Mouse (Mus musculus) forebrain, postnatal 0 days (tissue): ENCODE data around the gene Cxcl5. TPM values are rescaled to one million over a fixed set of nuclear protein-coding genes. Genes with fewer than 3 reads are reported as not detected.

Experiments used
- ATAC-seq: fragments of 200-750 bp; cut with Nextera tagmentation; 2 replicates; pipeline ENCODE4 v1.8.0; 2017; ENCODE audit warnings: mild to moderate bottlenecking, moderate library complexity
- DNase-seq: peaks from one replicate; pipeline ENCODE4 v3.0.0-alpha.2; 2015
- H3K27ac ChIP-seq: fragments of 300-500 bp; sonication (generic); 2 replicates; pipeline ENCODE4 v1.5.1; 2014; ENCODE audit warnings: low read depth, mild to moderate bottlenecking, antibody characterized with exemption, low read length, moderate library complexity, mixed read lengths
- H3K27me3 ChIP-seq: fragments of 300-500 bp; sonication (generic); 2 replicates; pipeline ENCODE4 v1.6.1; 2014; ENCODE audit warnings: mild to moderate bottlenecking, low read length, mixed read lengths; ENCODE audit not compliant: insufficient read depth
- H3K36me3 ChIP-seq: fragments of 300-500 bp; sonication (generic); 2 replicates; pipeline ENCODE4 v1.6.1; 2014; ENCODE audit warnings: mild to moderate bottlenecking, moderate library complexity; ENCODE audit not compliant: insufficient read depth
- H3K4me1 ChIP-seq: fragments of 300-500 bp; sonication (generic); 2 replicates; pipeline ENCODE4 v1.6.1; 2014; ENCODE audit warnings: antibody characterized with exemption; ENCODE audit not compliant: insufficient read depth
- H3K4me2 ChIP-seq: fragments of 300-500 bp; sonication (generic); 2 replicates; pipeline ENCODE4 v1.6.1; 2014; ENCODE audit warnings: low read depth, mild to moderate bottlenecking, moderate library complexity
- H3K4me3 ChIP-seq: fragments of 300-500 bp; sonication (generic); 2 replicates; pipeline ENCODE4 v1.5.1; 2014; ENCODE audit warnings: low read depth, low read length, mixed read lengths
- H3K9ac ChIP-seq: fragments of 300-500 bp; sonication (generic); 2 replicates; pipeline ENCODE4 v1.6.1; 2014; ENCODE audit warnings: mild to moderate bottlenecking
- H3K9me3 ChIP-seq: fragments of 300-500 bp; sonication (generic); 2 replicates; pipeline ENCODE4 v1.6.1; 2016; ENCODE audit warnings: low read length
- CTCF ChIP-seq: sonication (generic); IDR thresholded peaks from 2 replicates; pipeline ENCODE4 v1.5.1; 2016; ENCODE audit warnings: antibody characterized with exemption, control low read depth, low read depth
- WGBS: fragments of 180-500 bp; shearing (Covaris S2); extraction: QIAGEN DNeasy Blood & Tissue Kit; methylation state at CpG from one replicate; pipeline ENCODE4 v1.1.7; 2014; 5-methylcytosine and 5-hydroxymethylcytosine counted together
- polyA plus RNA-seq: library from polyadenylated mRNA; unstranded; fragments of >200 nt; fragmentation: Nextera tagmentation; extraction: Ambion mirVana; gene quantifications from 2 replicates; pipeline ENCODE4 v1.2.1, GENCODE M21; 2015
- total RNA-seq: library from RNA; depleted of rRNA; stranded (reverse); fragments of >200 nt; gene quantifications from 2 replicates; pipeline ENCODE4 v1.2.3, GENCODE M21; 2014

Cxcl5 gene
- total and polyA plus RNA-seq, 2 experiments from 2014 or later: 0.14 to 0.30 TPM

- Histone ChIP-seq H3K4me2 (no peak overlapping the region), H3K27me3 (no peaks in the 10 kb centered on the region; the same call in 1 of the 2 replicates), H3K9ac (no peak overlapping the region), H3K4me3 (no peak overlapping the region), H3K27ac (no peak overlapping the region), H3K36me3 (no peaks in the 10 kb centered on the region), H3K4me1 (no peaks in the 10 kb centered on the region), H3K9me3 (no peaks in the 10 kb centered on the region)
- 79% methylated on average over 8 of the region's 8 CpGs for WGBS
- ATAC-seq (no peak), DNase-seq (no peak)
- TF ChIP-seq CTCF: no peak
Measured at GRCm38 (mm10) chr5:90765821-90766606, 6.9 kb downstream of the Cxcl5 start.

GRCm38 (mm10) chr5:90768218-90768617 lies 9.1 kb downstream of the Cxcl5 start, which contains the start of gene Ppbp:
TSS of gene Ppbp (plus strand) at chr5:90768518.
- DNase-seq (no peak), ATAC-seq (no peak)
- Histone ChIP-seq H3K9ac (no peak within 1 kb of the TSS), H3K4me2 (no peak within 1 kb of the TSS), H3K9me3 (no peaks in the 10 kb centered on the region), H3K27ac (no peak within 1 kb of the TSS), H3K36me3 (no peaks in the 10 kb centered on the region), H3K4me3 (no peak within 1 kb of the TSS), H3K27me3 (no peaks in the 10 kb centered on the region), H3K4me1 (no peaks in the 10 kb centered on the region)
- 72% methylated on average over 3 of the region's 3 CpGs for WGBS
- TF ChIP-seq CTCF: no peak

GRCm38 (mm10) chr5:90771369-90771768 lies 12.2 kb downstream of the Cxcl5 start:
- H3K4me2 ChIP-seq: no peak overlapping the region
- no peak for TF ChIP-seq CTCF
- 71% methylated on average over 3 of the region's 3 CpGs for WGBS
- H3K36me3 ChIP-seq: no peaks in the 10 kb centered on the region
- H3K27ac ChIP-seq: no peak overlapping the region
- no peak overlapping the region for H3K9ac ChIP-seq
- ATAC-seq: no peak
- H3K9me3 ChIP-seq: no peaks in the 10 kb centered on the region
- H3K4me1 ChIP-seq: no peaks in the 10 kb centered on the region
- DNase-seq: no peak
- H3K4me3 ChIP-seq: no peak overlapping the region
- H3K27me3 ChIP-seq: no peaks in the 10 kb centered on the region

GRCm38 (mm10) chr5:90771880-90772653 lies 12.9 kb downstream of the Cxcl5 start, which contains the start of gene Pf4:
TSS of gene Pf4 (plus strand) at chr5:90772435.
- ATAC-seq (no peak), DNase-seq (no peak)
- no peak for TF ChIP-seq CTCF
- Histone ChIP-seq H3K27me3 (no peaks in the 10 kb centered on the region), H3K4me2 (no peak within 1 kb of the TSS), H3K36me3 (no peaks in the 10 kb centered on the region), H3K27ac (no peak within 1 kb of the TSS), H3K9me3 (no peaks in the 10 kb centered on the region), H3K4me1 (no peaks in the 10 kb centered on the region), H3K4me3 (no peak within 1 kb of the TSS), H3K9ac (no peak within 1 kb of the TSS)
- 91% methylated on average over 16 of the region's 16 CpGs for WGBS

DNA sequence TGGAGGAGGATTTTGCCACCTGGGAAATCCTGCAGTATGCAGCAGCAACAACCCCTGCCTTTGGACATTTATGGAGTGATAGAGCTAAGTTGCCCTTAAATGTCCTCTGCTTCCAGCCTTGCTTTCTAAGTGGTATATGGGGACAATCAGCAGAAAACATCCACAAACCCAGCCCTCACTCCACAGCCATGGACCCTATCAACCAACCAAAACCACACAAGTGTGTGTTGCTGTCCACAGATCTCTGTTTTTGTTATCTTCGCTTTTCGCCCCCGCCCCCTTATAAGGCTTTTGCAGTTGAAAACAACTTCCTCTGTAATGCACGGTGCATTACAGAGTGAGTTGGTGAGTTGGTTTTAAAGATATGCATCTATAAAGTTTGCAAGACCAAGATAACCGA lies 16.4 kb downstream of the Cxcl5 start:
- no peaks in the 10 kb centered on the region for H3K27me3 ChIP-seq
- WGBS: 93% methylated on average over 5 of the region's 5 CpGs
- TF ChIP-seq CTCF: no peak

GRCm38 (mm10) chr5:90777621-90778020 lies 18.5 kb downstream of the Cxcl5 start:
- no peaks in the 10 kb centered on the region for H3K9me3 ChIP-seq
- TF ChIP-seq CTCF: no peak
- ATAC-seq (no peak), DNase-seq (no peak)
- no peaks in the 10 kb centered on the region for H3K4me1 ChIP-seq
- H3K27ac ChIP-seq: no peak overlapping the region
- H3K27me3 ChIP-seq: no peaks in the 10 kb centered on the region
- no peak overlapping the region for H3K9ac ChIP-seq
- WGBS: 60% methylated on average over 10 of the region's 10 CpGs
- H3K36me3 ChIP-seq: no peaks in the 10 kb centered on the region
- no peak overlapping the region for H3K4me2 ChIP-seq
- no peak overlapping the region for H3K4me3 ChIP-seq

More for the DNA sequence above, 16.4 kb downstream of the Cxcl5 start:
- no peak overlapping the region for H3K4me2 ChIP-seq
- no peaks in the 10 kb centered on the region for H3K9me3 ChIP-seq
- no peak overlapping the region for H3K4me3 ChIP-seq
- H3K4me1 ChIP-seq: no peaks in the 10 kb centered on the region
- no peak overlapping the region for H3K9ac ChIP-seq
- ATAC-seq (no peak), DNase-seq (no peak)
- no peak overlapping the region for H3K27ac ChIP-seq
- no peaks in the 10 kb centered on the region for H3K36me3 ChIP-seq

DNA sequence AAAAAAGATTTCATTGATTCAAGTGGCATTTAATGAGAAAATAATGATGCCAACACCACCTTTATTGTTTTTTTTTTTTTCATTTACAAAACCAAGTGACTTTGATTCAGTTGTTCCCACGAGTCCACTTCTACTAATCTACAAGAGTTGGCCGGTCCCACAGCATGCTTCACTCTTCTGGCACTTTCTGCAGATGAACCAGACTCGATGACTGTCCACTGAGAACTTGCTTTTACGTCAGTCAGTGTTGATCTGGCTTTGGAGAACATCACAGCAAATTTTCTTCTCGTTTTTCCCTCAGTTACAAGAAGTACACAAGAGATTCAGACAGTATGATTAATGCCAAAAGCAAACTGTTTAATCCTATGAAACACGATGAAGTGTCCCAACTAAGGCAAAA lies 19.7 kb downstream of the Cxcl5 start:
- ATAC-seq: no peak
- no peak overlapping the region for H3K4me3 ChIP-seq
- H3K4me2 ChIP-seq: no peak overlapping the region
- no peaks in the 10 kb centered on the region for H3K27me3 ChIP-seq
- DNase-seq: no peak
- no peak overlapping the region for H3K27ac ChIP-seq
- H3K36me3 ChIP-seq: no peaks in the 10 kb centered on the region
- no peaks in the 10 kb centered on the region for H3K4me1 ChIP-seq
- no peaks in the 10 kb centered on the region for H3K9me3 ChIP-seq
- no peak for TF ChIP-seq CTCF
- WGBS: 84% methylated on average over 6 of the region's 6 CpGs
- H3K9ac ChIP-seq: no peak overlapping the region
